Mouse (Mus musculus) cortical plate, adult 2 months (tissue): ENCODE measurements at regions not wholly inside any gene's neighbourhood (a gene's known extent, or its start where the extent isn't known, plus 50 kb on each side); places are given as distances from the start of the nearest gene placed in this dataset.

Experiments used
- CTCF ChIP-seq: fragments of 200-500 bp; IDR thresholded peaks from 2 replicates; pipeline ENCODE4 v1.5.1; 2011; ENCODE audit warnings: mild to moderate bottlenecking, control low read depth, low read length; ENCODE audit not compliant: insufficient read depth; ENCODE audit errors: extremely low read depth
- POLR2A ChIP-seq: fragments of 200-500 bp; IDR thresholded peaks from 2 replicates; pipeline ENCODE4 v1.6.1; 2011; ENCODE audit warnings: mild to moderate bottlenecking, low read length, control low read depth; ENCODE audit not compliant: insufficient read depth; ENCODE audit errors: extremely low read depth

- TF ChIP-seq CTCF (no peak), POLR2A (no peak)
Observed at GRCm38 (mm10) chr15:56518379-56518778, 959.0 kb downstream of the Slc22a22 start.
